Mouse (Mus musculus) natural killer cell, adult 2 months (primary cell): Measurements from ENCODE around the gene Gm20671.
"Not testable (repeated sequence)": the region's sequence is repeated elsewhere in the genome, so short reads cannot be mapped to it uniquely, and the experiment has no call there.

ENCODE experiments used
- DNase-seq, 2 experiments: peaks; one replicate each; pipeline ENCODE4 v3.0.0; 2022; ENCODE audit warnings: low spot score in 2 of 2

Gene Gm20671

DNA sequence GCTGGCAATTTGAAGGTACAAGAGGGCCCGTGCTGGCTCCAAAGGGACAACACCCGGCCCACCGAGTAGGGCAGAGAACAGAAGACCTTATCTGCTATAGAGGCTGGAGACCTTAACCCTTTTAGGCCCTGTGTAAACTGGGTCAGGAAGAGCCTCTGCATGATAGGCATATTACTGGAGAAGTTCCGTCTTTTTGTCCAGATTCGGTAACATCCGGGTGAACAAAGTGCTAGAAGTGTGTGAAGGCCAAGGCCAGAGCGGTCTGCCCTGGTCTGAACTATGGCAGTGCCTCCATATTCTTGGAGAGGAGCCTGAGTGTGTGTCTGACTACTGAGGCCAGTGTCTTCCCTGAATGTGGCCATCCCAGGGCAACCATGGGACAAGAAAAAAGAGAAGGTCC is at the start of gene Gm20671:
Gene Gm20671, minus strand, starts transcription at position 101 of the 400 bp plus-strand sequence.
- DNase-seq: no peak

DNA sequence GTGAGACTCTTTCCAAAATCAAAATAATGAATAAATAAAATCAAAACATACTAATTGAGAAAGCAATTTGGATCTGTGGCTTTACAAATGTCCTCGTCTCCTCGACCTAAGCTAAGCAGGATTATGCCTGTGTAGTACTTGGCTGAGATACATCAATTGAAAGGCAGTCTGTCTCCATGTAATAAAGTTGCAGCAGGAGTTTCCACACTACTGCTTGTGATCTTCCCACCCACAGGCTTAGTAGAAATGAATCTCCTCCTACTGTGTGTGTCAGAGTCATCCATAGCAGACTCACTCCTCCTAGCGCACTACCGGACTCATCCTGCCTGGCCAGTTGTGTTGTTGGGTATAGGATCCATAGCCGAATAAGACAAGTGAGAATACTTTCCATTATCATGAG is 45.4 kb upstream of the Gm20671 start:
- DNase-seq: no peak

DNA sequence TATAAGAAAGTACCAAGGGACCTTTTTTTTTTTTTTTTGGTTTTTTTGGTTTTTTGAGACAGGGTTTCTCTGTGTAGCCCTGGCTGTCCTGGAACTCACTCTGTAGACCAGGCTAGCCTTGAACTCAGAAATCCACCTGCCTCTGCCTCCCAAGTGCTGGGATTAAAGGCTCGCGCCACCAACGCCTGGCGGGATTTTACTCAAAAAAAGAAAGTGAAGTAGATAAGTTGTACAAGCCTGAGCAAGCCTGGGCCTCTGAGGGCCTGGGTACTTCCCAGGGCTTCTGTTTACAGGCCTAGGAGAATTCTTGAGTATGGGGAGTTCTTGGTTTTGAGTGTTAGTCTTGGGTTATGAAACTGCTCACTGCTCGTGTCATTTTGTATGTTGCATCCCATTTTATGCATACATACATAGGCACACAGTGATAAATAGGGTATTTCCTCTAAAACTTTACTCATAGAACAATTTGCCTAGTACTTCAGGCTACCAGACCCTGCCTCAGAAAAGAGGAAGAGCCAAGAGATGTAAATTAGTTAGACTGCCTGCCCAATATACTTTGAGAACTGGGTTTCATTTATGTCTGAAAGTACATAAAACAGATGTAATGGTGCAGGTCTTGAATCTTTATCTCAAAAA is 42.6 kb upstream of the Gm20671 start:
- no peak for DNase-seq

DNA sequence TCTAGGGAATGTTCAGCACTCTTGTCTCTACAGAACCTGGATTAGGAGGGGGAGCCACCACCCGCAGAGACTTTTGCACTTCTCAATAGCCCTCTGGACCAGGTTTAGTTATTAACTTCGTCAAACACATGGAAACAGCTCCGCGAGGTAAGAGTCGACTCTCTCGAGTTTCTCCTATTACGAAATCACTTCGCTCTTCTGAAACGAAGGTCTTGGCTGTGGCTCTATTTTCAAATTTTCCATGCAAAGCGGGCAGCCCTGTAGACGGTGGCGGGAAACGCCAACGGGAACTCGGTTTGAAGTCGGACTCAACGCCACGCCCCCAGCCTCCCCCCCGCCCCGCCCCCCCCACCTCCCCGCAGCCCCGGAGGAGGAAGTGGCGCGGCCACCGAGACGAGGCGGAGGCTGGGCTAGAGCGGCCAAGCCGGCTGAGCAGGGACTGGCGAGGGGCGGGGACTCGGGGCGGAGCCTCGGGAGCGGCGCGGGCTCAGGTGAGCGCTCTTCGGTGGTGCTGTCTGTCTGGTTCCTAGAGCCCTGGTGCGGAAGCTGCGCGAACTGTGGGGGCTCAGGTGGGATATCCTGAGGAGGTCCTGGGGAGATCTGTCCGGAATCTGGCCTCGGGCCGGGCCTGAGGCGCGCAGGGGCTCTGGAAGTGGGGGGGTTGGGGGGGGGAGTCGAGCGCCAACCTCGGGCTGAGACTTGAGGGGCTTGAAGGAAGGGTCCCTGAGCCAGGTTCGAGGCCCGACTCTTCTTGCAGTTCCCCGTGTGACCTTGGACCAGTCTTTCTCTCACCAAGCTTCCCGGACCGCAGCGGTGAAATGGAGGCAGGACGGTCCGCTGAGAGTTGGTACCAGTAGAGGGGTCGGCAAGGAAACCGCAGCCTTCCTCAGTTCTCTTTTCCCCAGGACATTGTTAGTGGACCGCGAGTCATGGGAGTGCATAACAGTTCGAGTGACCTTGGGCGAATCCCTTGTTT is 36.6 kb upstream of the Gm20671 start, which contains the start of gene Depdc5:
Gene Depdc5, plus strand, starts transcription at position 449 of the 976 bp plus-strand sequence.
- DNase-seq: peak; percentile 91 to 96

DNA sequence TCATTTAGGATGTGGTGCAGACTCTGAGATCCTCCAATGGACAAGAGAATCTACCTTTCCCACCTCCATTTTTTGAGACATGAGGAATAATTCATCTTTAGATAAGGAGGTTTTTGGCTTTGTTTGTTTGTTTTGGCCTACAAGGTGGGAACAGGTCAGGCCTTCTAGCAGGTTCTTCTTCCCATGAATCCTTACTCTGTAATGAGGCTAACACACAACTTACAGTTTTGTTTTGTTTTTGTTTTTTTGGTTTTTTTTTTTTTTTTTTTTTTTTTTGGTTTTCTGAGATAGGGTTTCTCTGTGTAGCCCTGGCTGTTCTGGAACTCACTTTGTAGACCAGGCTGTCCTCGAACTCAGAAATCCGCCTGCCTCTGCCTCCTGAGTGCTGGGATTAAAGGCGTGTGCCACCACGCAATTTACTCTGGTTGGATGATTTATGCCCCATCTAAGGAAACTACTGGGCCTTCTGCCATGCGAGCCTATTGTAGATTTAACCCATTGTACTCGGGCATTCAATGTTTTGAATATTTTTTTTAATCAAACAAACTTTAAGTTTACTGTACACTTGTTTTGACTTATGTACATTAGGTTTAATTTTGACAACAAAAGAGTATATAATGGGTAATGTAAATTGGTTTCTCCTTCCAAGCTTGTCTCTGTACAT is 35.7 kb upstream of the Gm20671 start:
- DNase-seq: no peak

DNA sequence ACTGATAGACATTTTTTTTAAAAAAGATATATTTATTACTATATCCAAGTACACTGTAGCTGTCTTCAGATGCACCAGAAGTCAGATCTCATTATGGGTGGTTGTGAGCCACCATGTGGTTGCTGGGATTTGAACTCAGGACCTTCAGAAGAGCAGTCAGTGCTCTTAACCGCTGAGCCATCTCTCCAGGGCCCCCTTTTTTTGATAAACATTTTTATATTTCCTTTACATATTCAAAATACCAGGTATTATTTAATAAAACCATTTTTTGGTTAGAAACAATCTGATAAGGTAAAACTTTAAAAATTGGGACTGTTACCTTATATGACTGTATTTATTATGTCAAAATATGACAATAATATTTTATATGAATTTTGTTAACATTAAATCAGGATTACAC is 34.2 kb upstream of the Gm20671 start:
- DNase-seq: no peak

DNA sequence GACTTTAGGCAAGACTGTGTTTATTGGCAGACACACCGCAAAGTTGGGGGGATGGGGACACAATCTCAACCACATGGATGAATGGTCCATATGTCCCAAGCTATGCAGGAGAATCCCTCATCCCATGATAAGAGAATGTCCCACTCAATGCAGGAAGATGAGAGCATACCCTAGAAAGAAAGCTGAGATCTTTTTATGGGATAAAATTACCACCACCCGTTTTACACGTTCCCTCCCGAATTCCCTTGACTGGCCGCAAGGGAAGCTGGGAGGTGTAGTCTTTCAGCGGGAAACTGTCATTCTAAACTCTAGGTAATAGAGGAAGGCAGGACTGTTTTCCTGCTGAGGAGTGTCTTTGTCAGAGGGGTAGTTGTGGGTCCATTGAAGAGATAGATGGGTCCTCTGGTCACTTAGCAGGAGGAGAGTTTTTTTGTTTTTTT is 30.9 kb upstream of the Gm20671 start:
- DNase-seq: no peak

DNA sequence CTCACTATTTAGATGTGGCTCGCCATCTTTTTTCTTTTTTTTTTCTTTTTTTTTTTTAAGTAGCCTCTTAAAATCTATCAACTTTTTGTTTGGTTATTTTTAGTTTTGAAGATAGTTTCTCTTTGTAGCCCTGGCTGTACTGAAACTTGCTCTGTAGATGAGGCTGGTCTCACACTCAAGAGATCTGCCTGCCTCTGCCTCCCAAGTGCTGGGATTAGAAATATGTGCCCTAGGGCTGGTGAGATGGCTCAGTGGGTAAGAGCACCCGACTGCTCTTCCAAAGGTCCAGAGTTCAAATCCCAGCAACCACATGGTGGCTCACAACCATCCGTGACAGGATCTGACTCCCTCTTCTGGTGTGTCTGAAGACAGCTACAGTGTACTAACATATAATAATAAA is 28.4 kb upstream of the Gm20671 start:
- DNase-seq: not testable (repeated sequence)

DNA sequence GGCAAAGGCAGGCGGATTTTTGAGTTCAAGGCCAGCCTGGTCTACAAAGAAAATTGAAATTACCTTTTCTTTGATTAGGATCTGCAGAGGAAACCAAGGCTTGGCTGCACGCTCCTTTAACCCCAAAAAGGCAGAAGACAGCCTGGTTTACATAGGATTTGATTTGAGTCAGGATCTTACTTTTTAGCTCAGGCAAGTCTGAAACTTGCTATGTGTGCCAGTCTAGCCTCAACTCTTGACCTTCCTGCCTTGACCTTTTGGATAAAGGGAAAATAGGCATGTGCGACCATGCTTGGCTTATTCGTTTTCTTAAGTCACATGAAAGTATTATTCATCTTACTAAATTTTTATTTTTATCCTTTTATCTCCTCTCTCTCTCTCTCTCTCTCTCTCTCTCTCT is 27.9 kb upstream of the Gm20671 start:
- DNase-seq: no peak

DNA sequence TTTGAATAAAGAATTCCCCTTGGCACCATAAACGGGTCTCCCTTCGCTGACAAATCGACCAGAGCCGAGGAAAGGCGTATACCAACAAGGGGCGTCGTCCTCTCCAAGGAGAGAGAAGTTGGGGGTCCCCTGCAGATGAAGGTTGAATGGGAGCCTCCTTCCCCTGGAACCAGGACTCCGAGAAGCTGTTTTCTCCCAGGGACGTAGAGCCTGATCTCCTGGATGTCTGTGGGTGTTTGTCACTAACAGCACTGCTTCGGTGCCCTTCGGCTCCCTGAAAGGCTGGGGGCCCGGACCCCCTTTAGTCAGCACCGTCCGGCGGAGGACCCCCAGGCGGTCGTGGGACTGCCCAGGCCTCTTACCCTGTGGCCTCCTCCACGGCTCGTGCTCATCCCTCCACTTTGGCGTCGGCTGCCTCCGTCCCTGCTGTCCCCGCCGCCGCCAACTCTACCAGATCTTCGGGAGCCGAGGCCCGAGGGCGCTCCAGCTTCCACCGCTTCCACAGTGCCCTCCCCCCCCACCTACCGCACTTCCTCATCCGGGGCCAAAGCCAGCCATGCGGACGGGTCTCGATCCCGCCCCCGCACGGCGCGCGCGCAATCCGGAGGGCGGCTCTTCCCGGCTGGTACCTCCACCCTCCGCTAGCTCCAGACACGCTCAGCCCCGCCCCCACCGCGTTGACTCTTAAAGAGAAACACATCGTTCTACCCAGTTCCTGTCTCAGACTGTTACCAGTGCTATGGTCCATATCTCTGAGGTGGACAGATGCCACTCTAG is 27.0 kb upstream of the Gm20671 start, which contains the start of gene Prr14l:
Gene Prr14l, minus strand, starts transcription at position 526 of the 777 bp plus-strand sequence.
- DNase-seq: peak; percentile 98 to 99

DNA sequence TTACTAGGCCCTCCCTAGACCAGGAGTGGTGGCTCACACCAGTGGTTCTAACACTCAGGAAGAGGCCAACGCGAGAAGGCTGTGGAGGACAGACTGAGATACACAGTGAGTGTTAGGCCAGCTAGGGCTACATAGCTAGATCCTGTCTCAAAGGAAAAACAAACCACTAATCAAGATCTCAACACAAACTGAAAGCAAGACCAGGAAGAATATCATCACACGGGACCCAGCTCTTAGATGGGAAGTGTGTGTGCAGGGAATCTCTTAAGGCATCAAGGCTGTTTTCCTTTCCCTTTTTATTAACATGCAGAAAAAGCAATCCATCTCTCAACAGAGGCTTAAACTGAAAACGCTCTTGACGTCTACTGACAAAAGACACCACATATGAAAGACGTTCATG is 25.1 kb upstream of the Gm20671 start:
- no peak for DNase-seq

DNA sequence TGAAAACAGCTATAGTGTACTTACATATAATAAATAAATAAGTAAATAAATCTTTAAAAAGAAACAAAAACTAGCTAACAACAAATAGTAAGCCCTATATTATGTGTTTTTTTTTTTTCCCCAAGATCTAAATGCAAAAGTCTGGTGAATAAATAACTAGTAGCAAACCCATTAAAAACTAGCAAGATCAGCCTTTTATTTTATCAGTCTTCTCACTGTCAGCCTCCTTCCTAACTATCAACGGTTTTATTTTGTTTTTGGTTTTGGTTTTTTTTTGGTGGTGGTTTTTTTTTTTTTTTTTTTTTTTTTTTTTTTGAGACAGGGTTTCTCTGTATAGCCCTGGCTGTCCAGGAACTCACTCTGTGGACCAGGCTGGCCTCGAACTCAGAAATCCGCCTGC is 22.7 kb upstream of the Gm20671 start:
- not testable (repeated sequence) for DNase-seq

DNA sequence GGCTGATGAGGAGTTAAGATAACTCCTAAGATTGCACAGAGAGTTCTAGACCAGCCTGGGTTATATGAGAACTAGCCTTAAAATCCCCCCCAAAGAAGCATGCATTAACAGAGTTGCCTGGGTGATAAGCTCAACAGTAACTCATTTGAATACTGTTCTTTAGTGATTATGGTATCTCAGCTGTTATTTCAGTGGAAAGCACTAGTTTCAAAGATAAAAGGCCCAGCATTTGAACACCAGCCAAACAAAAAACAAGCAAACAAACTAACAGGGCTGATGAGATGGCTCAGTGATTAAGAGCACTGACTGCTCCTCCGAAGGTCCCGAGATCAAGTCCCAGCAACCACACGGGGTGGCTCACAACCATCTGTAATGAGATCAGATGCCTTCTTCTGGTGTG is 22.3 kb upstream of the Gm20671 start:
- no peak for DNase-seq

DNA sequence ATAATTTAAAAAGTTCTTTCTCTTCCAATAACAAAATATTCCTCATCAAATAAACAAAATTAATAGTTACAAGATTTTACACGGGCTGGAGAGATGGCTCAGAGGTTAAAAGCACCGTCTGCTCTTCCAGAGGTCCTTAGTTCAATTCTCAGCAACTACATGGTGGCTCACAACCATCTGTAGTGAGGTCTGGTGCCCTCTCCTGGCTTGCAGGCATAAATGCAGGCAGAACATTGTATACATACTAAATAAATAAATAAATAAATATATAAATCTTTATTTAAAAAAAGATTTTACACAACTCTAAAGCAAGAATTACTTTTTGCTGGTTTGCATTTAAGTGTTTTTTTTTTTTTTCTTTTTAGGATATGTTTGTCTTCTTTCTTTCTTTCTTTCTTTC is 13.1 kb upstream of the Gm20671 start:
- DNase-seq: no peak

DNA sequence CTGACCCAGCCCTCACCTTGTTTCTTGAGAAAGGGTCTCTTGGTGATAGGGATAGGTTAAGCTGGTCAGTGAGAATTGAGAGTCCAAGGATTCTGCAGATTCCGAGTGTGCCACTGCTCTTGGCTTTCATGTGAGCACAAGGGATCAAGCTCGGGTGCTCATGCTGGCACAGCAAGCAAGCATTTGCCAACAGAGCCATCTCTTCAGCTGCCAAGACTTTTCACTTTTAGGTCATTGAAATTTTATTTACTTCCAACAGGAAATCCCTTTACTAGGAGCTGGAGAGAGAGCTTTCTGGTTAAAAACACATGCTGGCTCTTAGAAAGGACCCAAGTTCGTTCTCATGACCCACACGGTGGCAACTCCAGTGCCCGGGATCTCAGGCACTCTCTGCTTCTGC is 10.1 kb upstream of the Gm20671 start:
- DNase-seq: no peak

DNA sequence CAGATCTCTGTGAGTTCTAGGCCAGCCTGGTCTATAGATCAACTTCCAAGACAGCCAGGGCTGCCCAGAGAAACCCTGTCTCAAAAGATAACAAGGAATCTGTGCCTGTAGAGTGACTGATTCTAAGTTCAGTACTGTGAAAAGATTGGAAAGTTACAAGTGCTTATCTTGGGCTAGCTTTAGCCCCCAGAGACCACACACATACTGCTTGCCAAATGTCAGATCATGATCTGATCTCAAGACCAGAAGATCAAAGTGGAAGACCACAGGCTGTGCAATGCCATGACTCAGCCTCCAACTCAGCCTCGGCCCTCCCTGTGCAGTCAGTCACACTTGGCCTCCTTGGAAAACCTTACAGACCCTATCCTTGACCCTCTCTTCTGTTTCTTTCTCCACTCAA is 7.6 kb upstream of the Gm20671 start:
- DNase-seq: no peak

DNA sequence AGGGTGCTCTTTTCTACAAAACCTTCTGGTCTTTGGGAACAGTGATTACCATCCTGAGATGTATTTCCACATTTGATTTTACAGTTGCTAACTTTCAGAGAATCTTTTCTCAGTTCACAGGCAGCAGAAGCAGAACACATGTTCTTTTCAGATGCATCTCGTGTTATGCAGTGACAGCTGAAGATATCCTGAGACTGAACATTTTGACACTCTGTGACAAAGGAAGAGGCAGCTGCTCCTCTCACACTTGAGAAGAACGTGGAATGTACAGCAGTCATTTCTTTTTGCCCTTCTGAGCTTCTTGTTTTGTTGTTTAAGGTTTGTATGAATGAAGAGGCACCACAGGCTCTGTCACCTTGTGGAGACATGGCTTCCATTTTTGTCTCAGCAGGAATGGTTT is 3.1 kb upstream of the Gm20671 start:
- no peak for DNase-seq

DNA sequence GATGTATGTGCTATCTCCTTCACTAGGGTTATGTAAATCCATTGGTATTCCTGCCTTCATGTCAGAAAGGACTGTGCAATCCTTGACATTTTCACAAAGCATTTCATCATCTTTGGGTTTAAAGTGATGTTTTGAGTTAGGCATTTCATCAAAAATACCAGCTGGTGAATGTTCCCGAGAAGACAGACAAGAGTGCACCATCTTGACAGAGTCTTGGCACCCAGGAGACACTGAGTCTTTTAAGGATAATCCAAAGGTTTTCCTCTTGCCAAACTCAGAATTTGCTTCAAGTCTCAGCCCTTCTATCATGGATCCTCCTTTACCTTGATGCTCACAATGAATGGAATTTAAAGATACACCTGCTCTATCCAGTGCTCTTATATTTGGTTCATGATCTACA is 1.9 kb upstream of the Gm20671 start:
- not testable (repeated sequence) for DNase-seq

DNA sequence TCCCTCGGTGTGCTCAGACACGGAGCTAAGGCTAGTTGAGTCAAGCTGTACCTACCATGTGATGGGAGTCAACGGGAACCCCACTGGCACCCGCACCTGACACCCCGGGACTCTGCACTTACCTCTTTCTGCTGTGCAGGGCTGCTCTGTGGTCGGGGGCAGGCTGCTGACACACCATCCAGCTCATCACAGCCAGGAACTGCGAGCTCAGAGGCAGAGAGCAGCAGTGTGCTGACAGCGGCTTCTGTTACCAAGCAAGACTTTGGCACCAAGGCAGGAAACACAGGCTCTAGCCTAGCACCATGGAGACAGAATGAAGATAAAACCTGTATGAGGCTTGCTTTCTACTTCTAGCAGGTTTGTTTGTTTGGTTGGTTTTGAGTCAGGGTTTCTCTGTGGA is 6.4 kb downstream of the Gm20671 start:
- DNase-seq: no peak

DNA sequence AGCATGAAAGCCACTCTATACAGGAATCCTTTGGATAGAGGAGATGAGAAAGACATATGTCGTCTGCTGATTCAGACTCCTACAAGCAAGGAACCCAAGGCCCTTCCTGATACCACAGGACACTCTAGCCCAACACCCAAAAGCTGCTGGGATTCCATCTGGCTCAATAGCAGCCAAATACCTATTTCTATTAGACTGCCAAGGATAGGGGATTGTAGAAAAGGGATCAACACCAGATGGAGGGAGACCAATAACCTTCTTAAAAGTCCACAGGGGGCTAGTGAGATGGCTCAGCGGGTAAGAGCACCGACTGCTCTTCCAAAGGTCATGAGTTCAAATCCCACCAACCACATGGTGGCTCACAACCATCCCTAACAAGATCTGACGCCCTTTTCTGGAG is 11.5 kb downstream of the Gm20671 start:
- no peak for DNase-seq

DNA sequence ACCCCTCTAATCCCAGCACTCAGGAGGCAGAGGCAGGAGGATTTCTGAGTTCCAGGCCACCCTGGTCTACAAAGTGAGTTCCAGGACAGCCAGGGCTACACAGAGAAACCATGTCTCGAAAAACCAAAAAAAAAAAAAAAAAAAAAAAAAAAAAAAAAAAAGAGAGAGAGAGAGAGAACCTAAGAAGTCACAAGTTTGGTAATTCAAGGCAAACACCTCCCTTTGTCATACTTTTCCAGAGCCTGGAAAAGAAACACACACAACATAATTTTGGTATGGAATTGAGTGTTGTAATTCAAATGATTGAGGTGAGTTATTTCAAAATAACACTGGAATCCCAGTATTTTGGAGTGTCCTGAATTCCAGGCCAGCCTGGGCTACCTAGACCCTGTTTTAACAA is 40.5 kb downstream of the Gm20671 start:
- not testable (repeated sequence) for DNase-seq
